In the genomic region with DNA sequence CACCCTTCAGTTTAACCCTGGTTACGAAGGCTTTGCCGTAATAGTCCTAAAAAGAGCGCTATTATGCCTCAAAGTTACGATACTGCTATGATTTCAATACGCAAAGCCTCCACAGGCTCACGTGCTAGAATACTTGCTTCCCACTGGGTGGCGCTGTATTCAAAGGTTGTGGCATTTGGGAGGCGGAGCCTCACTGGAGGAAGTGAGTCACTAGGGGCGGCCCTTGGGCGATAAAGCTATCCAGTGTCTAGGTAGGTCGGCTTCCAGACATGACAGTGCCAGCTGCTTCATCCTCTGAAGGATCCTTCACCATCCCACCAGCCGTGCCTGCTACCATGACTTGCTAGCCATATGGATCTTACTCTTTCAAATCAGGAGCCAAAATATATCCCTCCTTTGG, we compare ENCODE assay signal across 9 mouse cellular contexts.
A peak's percentile ranks its signal among the peaks of the same experiment; 100 is the strongest.
DNase-seq lines count a peak whose midpoint lies in the region; ATAC-seq and TF ChIP-seq lines count a peak whose summit lies in the region.
"Had no signal": no experiment of that assay in that cellular context is flagged by ENCODE, and none has a peak within 500 bp of the region (broad histone marks: within the 10 kb centered on the region; RNA-seq: fewer than 3 reads in every experiment).

No protein-coding gene starts in this region.

- WGBS in forebrain, postnatal 0 days, result 91% methylated on average over 12 of the region's 12 CpGs
- 93% methylated on average over 12 of the region's 12 CpGs for WGBS in forebrain, embryonic 13.5 days

- no peak overlapping the region for H3K9ac ChIP-seq in forebrain, postnatal 0 days
- H3K9ac ChIP-seq in forebrain, embryonic 13.5 days, result no peak overlapping the region

- peak; percentile 24 for DNase-seq in forebrain, postnatal 0 days
- peak; percentile 29 for DNase-seq in right cerebral cortex, adult 18-20 months
- DNase-seq in right cerebral cortex, adult 2 months (ENCODE audit: low spot score in 2 of 2), result no peak
- peak; percentile 71 for DNase-seq in brain, adult 2 months (ENCODE audit: low read depth, low spot score)
- DNase-seq in gastrocnemius, adult 2 months, result peak; percentile 55
- DNase-seq in lung, adult 18-20 months, result peak; percentile 36 to 66
- DNase-seq in thymus, postnatal 4 days, result peak; percentile 55

- H3K4me1 ChIP-seq in forebrain, postnatal 0 days (ENCODE audit: insufficient read depth), result no peaks in the 10 kb centered on the region
- no peaks in the 10 kb centered on the region for H3K4me1 ChIP-seq in forebrain, embryonic 13.5 days

- peak; percentile 55 for TF ChIP-seq CTCF in forebrain, postnatal 0 days (IDR thresholded peaks at IDR 0.05; ENCODE audit: low read depth)
- peak; percentile 59 for TF ChIP-seq CTCF in gastrocnemius, adult 2 months (IDR thresholded peaks at IDR 0.05)

- ATAC-seq in forebrain, postnatal 0 days, result no peak
- ATAC-seq in forebrain, embryonic 13.5 days, result no peak

- H3K36me3 ChIP-seq in forebrain, postnatal 0 days (ENCODE audit: insufficient read depth), result peaks cover 19% of the 10 kb centered on the region
- peaks cover 48% of the 10 kb centered on the region for H3K36me3 ChIP-seq in forebrain, embryonic 13.5 days (ENCODE audit: poor library complexity, severe bottlenecking)

- H3K27me3 ChIP-seq in forebrain, postnatal 0 days (ENCODE audit: insufficient read depth, low read length), result no peaks in the 10 kb centered on the region
- H3K27me3 ChIP-seq in forebrain, embryonic 13.5 days, result no peaks in the 10 kb centered on the region
- H3K27me3 ChIP-seq: megakaryocyte, embryonic 14.5 days had no signal

- no peak overlapping the region for H3K4me3 ChIP-seq in forebrain, postnatal 0 days (ENCODE audit: low read depth, low read length)
- H3K4me3 ChIP-seq in forebrain, embryonic 13.5 days, result no peak overlapping the region
- no peak overlapping the region for H3K4me3 ChIP-seq in gastrocnemius, adult 2 months
- H3K4me3 ChIP-seq: megakaryocyte, embryonic 14.5 days had no signal

- no peak overlapping the region for H3K27ac ChIP-seq in forebrain, postnatal 0 days (ENCODE audit: low read depth, low read length)
- H3K27ac ChIP-seq in forebrain, embryonic 13.5 days, result no peak overlapping the region
- H3K27ac ChIP-seq in gastrocnemius, adult 2 months, result no peak overlapping the region

- H3K4me2 ChIP-seq in forebrain, postnatal 0 days (ENCODE audit: low read depth), result no peak overlapping the region
- H3K4me2 ChIP-seq in forebrain, embryonic 13.5 days, result no peak overlapping the region

- H3K9me3 ChIP-seq in forebrain, postnatal 0 days (ENCODE audit: low read length), result no peaks in the 10 kb centered on the region
- no peaks in the 10 kb centered on the region for H3K9me3 ChIP-seq in forebrain, embryonic 13.5 days (replicated peaks)
- H3K9me3 ChIP-seq: megakaryocyte, embryonic 14.5 days had no signal

- intact Hi-C loops in gastrocnemius, adult 2 months (cut with DNase I), result no loop called here

Comparison
In these comparisons a context has a peak if more than half of its experiments do, and no peak if none do; other contexts are left out.
1. DNase-seq: peak in forebrain, postnatal 0 days (single experiment), right cerebral cortex, adult 18-20 months (single experiment), brain, adult 2 months (single experiment), gastrocnemius, adult 2 months (single experiment), lung, adult 18-20 months (2 of 2) and thymus, postnatal 4 days (single experiment); none in right cerebral cortex, adult 2 months (0 of 2).